12 mouse cellular contexts compared by ENCODE assay signal in genomic region chr8:101349736-101350135, GRCm38 (mm10).
"Had no signal": no experiment of that assay in that cellular context is flagged by ENCODE, and none has a peak within 500 bp of the region (broad histone marks: within the 10 kb centered on the region; RNA-seq: fewer than 3 reads in every experiment).

No protein-coding gene starts in this region.

- DNase-seq: retina, postnatal 1 day; right cerebral cortex, adult 18-20 months; right cerebral cortex, postnatal 14 days; right cerebral cortex, postnatal 25 days; right cerebral cortex, postnatal 4 days; spleen, adult 18-20 months; thymus, adult 18-20 months; thymus, adult 2 months; thymus, postnatal 14 days; thymus, postnatal 25 days; thymus, postnatal 36 days; thymus, postnatal 4 days had no signal
